Mouse (Mus musculus) liver, adult 2 months (tissue): Measurements from ENCODE around the gene Cdc42. TPM values are rescaled to one million over a fixed set of nuclear protein-coding genes. Genes with fewer than 3 reads are reported as not detected.
A peak's percentile ranks its signal among the peaks of the same experiment; 100 is the strongest.

Experiments
- DNase-seq: peaks from one replicate; pipeline ENCODE4 v3.0.0-alpha.2; 2011; ENCODE audit warnings: low read depth, low spot score; ENCODE audit errors: extremely low read depth
- H3K27ac ChIP-seq: fragments of 200-500 bp; replicated peaks from 2 replicates; pipeline ENCODE4 v1.5.1; 2012; ENCODE audit warnings: low read depth, mild to moderate bottlenecking, control low read depth, inconsistent platforms, low read length; ENCODE audit not compliant: insufficient read depth
- H3K27me3 ChIP-seq: fragments of 200-500 bp; 2 replicates; pipeline ENCODE4 v1.6.1; 2012; ENCODE audit warnings: mild to moderate bottlenecking, moderate library complexity, low read length, inconsistent platforms; ENCODE audit not compliant: control insufficient read depth, insufficient read depth
- H3K36me3 ChIP-seq: fragments of 200-500 bp; 2 replicates; pipeline ENCODE4 v1.6.1; 2012; ENCODE audit warnings: low read length, inconsistent platforms; ENCODE audit not compliant: control insufficient read depth, insufficient read depth
- H3K4me1 ChIP-seq: fragments of 200-500 bp; 2 replicates; pipeline ENCODE4 v1.6.1; 2011; ENCODE audit warnings: low read length; ENCODE audit not compliant: control insufficient read depth, insufficient read depth
- H3K4me3 ChIP-seq: fragments of 200-500 bp; 2 replicates; pipeline ENCODE4 v1.5.1; 2011; ENCODE audit warnings: low read depth, mild to moderate bottlenecking, control low read depth, low read length, moderate library complexity; ENCODE audit not compliant: insufficient read depth
- H3K79me2 ChIP-seq: fragments of 200-500 bp; 2 replicates; pipeline ENCODE4 v1.6.1; 2012; ENCODE audit warnings: inconsistent platforms, mild to moderate bottlenecking, low read length, moderate library complexity; ENCODE audit not compliant: control insufficient read depth, insufficient read depth
- H3K9ac ChIP-seq: fragments of 200-500 bp; 2 replicates; pipeline ENCODE4 v1.6.1; 2012; ENCODE audit warnings: low read depth, mild to moderate bottlenecking, control low read depth, inconsistent platforms, low read length
- CTCF ChIP-seq: fragments of 200-500 bp; IDR thresholded peaks from 2 replicates; pipeline ENCODE4 v1.5.1; 2011; ENCODE audit warnings: low read depth, low read length, control low read depth
- POLR2A ChIP-seq: fragments of 200-500 bp; IDR thresholded peaks from 2 replicates; pipeline ENCODE4 v1.6.1; 2011; ENCODE audit warnings: low read length, control low read depth; ENCODE audit not compliant: insufficient read depth; ENCODE audit errors: extremely low read depth
- WGBS: fragments of 180-500 bp; shearing (Covaris S2); methylation state at CpG from one replicate; pipeline ENCODE4 v1.1.7; 2018; 5-methylcytosine and 5-hydroxymethylcytosine counted together
- polyA plus RNA-seq: library from polyadenylated mRNA; depleted of rRNA; stranded (reverse); fragments of >200 nt; gene quantifications from 2 replicates; pipeline ENCODE4 v1.2.3, GENCODE M21; 2012; rRNA removed
- total RNA-seq: library from RNA; depleted of rRNA; stranded (reverse); fragments of >200 nt; gene quantifications from 2 replicates; pipeline ENCODE4 v1.2.3, GENCODE M21; 2014; rRNA removed

Gene Cdc42
- total and polyA plus RNA-seq, 2 experiments = 35.8 to 131 TPM

DNA sequence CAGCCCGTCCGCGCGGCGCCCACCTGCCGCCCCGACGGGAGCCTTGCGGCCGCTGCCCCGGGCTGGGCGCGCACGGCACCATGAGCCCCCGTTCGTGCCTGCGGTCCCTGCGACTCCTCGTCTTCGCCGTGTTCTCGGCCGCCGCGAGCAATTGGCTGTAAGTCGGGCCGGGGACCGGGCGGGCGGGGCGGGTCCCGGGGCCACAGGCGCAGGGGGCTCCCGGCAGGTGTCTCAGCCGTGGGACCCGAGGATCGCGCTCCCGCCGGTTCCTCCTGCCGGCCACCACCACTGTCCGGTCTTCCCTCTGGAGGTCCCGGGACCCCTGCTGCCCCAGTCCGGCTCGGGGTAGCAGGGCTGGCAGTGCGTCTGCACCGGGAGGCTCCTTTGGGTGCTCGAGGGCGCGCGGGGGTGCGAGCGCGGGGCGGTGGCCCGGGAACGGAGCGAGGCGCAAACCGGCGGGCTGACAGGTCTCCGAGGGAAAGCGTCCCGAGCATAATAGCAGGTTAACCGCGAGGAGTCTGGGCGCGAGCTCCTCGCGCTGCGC is 79.8 kb downstream of the Cdc42 start:
- 5% methylated on average over 59 of the region's 71 CpGs for WGBS
- no peak overlapping the region for H3K27ac ChIP-seq

DNA sequence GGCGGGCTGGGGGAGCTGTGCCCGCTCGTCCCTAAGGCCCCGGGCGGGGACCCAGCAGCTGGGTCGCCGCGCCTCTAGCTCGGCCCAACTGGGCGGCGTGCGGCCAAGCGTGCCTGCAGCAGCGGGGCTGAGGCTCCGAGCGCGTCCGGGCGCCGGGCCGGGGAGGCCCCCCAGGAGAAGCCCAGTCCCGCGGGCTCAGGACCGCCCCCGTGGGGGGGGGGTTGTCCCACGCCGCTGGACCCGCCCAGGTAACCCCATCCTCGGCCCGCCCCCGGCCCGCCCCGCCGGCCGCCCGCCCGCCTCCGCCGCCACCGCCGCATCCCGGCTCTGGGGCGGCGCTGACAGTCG is 80.4 kb downstream of the Cdc42 start, which contains the start of gene Wnt4:
TSS of gene Wnt4 (plus strand) at position 324 of the 348 bp plus-strand sequence.
- TF ChIP-seq CTCF = no peak
- TF ChIP-seq POLR2A = no peak
- H3K9ac ChIP-seq = peak within 1 kb of the TSS; percentile 56
- WGBS = 6% methylated on average over 44 of the region's 45 CpGs
- no peaks in the 10 kb centered on the region for H3K36me3 ChIP-seq
- DNase-seq = no peak
- H3K4me3 ChIP-seq = peak within 1 kb of the TSS; percentile 46; the same call in 1 of the 2 replicates
- no peaks in the 10 kb centered on the region for H3K4me1 ChIP-seq
- H3K79me2 ChIP-seq = no peaks in the 10 kb centered on the region
- no peak within 1 kb of the TSS for H3K27ac ChIP-seq
- H3K27me3 ChIP-seq = peaks cover 14% of the 10 kb centered on the region

More for the DNA sequence above, 79.8 kb downstream of the Cdc42 start:
- no peaks in the 10 kb centered on the region for H3K36me3 ChIP-seq
- peak overlapping the region; percentile 46; the same call in 1 of the 2 replicates for H3K4me3 ChIP-seq
- H3K4me1 ChIP-seq = no peaks in the 10 kb centered on the region
- H3K79me2 ChIP-seq = no peaks in the 10 kb centered on the region
- no peak for DNase-seq
- H3K27me3 ChIP-seq = peaks cover 14% of the 10 kb centered on the region
- TF ChIP-seq POLR2A (no peak), CTCF (no peak)
- H3K9ac ChIP-seq = peak overlapping the region; percentile 56

GRCm38 (mm10) chr4:137276443-137277165 is 80.9 kb downstream of the Cdc42 start:
- 4% methylated on average over 44 of the region's 46 CpGs for WGBS
- TF ChIP-seq CTCF = no peak
- no peak for TF ChIP-seq POLR2A
- Histone ChIP-seq H3K27ac (no peak overlapping the region), H3K27me3 (peaks cover 14% of the 10 kb centered on the region), H3K79me2 (no peaks in the 10 kb centered on the region), H3K36me3 (no peaks in the 10 kb centered on the region), H3K4me3 (peak overlapping the region; percentile 45; the same call in 1 of the 2 replicates), H3K9ac (peak overlapping the region; percentile 35), H3K4me1 (no peaks in the 10 kb centered on the region)
- no peak for DNase-seq

DNA sequence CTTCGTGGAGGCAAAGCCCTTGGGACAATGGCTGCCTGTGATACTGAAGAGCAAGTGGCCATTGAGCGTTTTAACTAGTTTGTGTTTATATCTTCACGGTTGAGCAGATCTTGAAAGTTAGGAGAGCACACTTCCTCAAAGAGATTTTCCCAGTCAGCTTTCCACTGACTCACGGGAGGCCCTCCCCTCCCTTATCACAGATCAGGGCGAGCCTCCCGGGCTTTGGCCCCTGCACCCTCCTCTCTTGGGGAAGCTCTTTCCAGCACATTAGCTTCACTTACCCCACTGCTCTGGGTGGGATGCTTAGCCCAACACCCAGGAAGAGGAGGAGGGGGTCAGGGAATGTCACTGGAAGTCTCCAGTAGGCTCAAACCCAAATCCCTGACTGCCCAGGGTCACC is 83.2 kb downstream of the Cdc42 start:
- H3K27me3 ChIP-seq = peaks cover 14% of the 10 kb centered on the region

GRCm38 (mm10) chr4:137271856-137272255 is 85.7 kb downstream of the Cdc42 start:
- H3K27me3 ChIP-seq = peaks cover 4% of the 10 kb centered on the region; the same call in 1 of the 2 replicates
- DNase-seq = no peak
- 87% methylated on average over 8 of the region's 8 CpGs for WGBS

More for the DNA sequence above, 83.2 kb downstream of the Cdc42 start:
- Histone ChIP-seq H3K4me3 (no peak overlapping the region), H3K79me2 (no peaks in the 10 kb centered on the region), H3K36me3 (no peaks in the 10 kb centered on the region), H3K27ac (no peak overlapping the region), H3K9ac (no peak overlapping the region), H3K4me1 (no peaks in the 10 kb centered on the region)
- WGBS = 29% methylated on average over 6 of the region's 6 CpGs
- no peak for DNase-seq
- TF ChIP-seq CTCF = no peak

More at GRCm38 (mm10) chr4:137271856-137272255, 85.7 kb downstream of the Cdc42 start:
- Histone ChIP-seq H3K4me1 (no peaks in the 10 kb centered on the region), H3K27ac (no peak overlapping the region), H3K4me3 (no peak overlapping the region), H3K36me3 (no peaks in the 10 kb centered on the region), H3K79me2 (no peaks in the 10 kb centered on the region), H3K9ac (no peak overlapping the region)
- TF ChIP-seq CTCF (no peak), POLR2A (no peak)

Other genes starting within 250 kb of the Cdc42 start
- 0.40 and 0.46 TPM in 2 replicates for gene Wnt4, start 80.2 kb downstream of the Cdc42 start, total RNA-seq
- gene Wnt4, start 80.2 kb downstream of the Cdc42 start, polyA plus RNA-seq = 0.80 and 1.4 TPM in 2 replicates
- gene Cela3a, start 52.1 kb upstream of the Cdc42 start, total RNA-seq = not detected in 2 replicates
- not detected in 2 replicates for gene Cela3a, start 52.1 kb upstream of the Cdc42 start, polyA plus RNA-seq
- gene Cela3b, start 72.8 kb upstream of the Cdc42 start, total RNA-seq = 16.6 and 59.5 TPM in 2 replicates
- 0.42 and 1.0 TPM in 2 replicates for gene Cela3b, start 72.8 kb upstream of the Cdc42 start, polyA plus RNA-seq
- not detected in 2 replicates for gene 1700013G24Rik, start 95.6 kb upstream of the Cdc42 start, total RNA-seq
- 0.09 TPM in 1 of 2 replicates, not detected in the other for gene 1700013G24Rik, start 95.6 kb upstream of the Cdc42 start, polyA plus RNA-seq
- gene Hspg2, start 111.0 kb upstream of the Cdc42 start, total RNA-seq = 7.2 and 11.8 TPM in 2 replicates
- 7.2 and 7.6 TPM in 2 replicates for gene Hspg2, start 111.0 kb upstream of the Cdc42 start, polyA plus RNA-seq
- gene Ldlrad2, start 216.8 kb upstream of the Cdc42 start, total RNA-seq = not detected in 2 replicates
- gene Ldlrad2, start 216.8 kb upstream of the Cdc42 start, polyA plus RNA-seq = not detected in 2 replicates
- 19.6 and 24.7 TPM in 2 replicates for gene Usp48, start 236.0 kb upstream of the Cdc42 start, total RNA-seq
- 15.1 and 21.8 TPM in 2 replicates for gene Usp48, start 236.0 kb upstream of the Cdc42 start, polyA plus RNA-seq